Mouse (Mus musculus): Measurements from ENCODE around the gene Panx1.

Panx1 gene

GRCm38 (mm10) chr9:15045084-15045669, at the start of gene Panx1:
Gene Panx1 (minus strand): TSS chr9:15045478.
- peak; percentile 54 for DNase-seq (ENCODE audit: low spot score in 2 of 2)

GRCm38 (mm10) chr9:15068686-15069295, 23.5 kb upstream of the Panx1 start:
- peak; percentile 20 to 28 for DNase-seq (ENCODE audit: low spot score in 2 of 2)

GRCm38 (mm10) chr9:15067995-15068685, 22.9 kb upstream of the Panx1 start:
- no peak for DNase-seq (ENCODE audit: low spot score in 2 of 2)

GRCm38 (mm10) chr9:15064176-15064575, 18.9 kb upstream of the Panx1 start:
- no peak for DNase-seq (ENCODE audit: low spot score in 2 of 2)

- DNase-seq (ENCODE audit: low spot score in 2 of 2): no peak
These were observed 15.6 kb upstream of the Panx1 start for GRCm38 (mm10) chr9:15060847-15061246.

GRCm38 (mm10) chr9:15060026-15060425, 14.7 kb upstream of the Panx1 start:
- DNase-seq (ENCODE audit: low spot score in 2 of 2): no peak

- no peak for DNase-seq (ENCODE audit: low spot score in 2 of 2)
These were observed 462 bp upstream of the Panx1 start for GRCm38 (mm10) chr9:15045740-15046139.

- DNase-seq (ENCODE audit: low spot score in 2 of 2): peak in 1 of 2 experiments; percentile 23
These were observed 741 bp downstream of the Panx1 start for GRCm38 (mm10) chr9:15044391-15045083.

- DNase-seq (ENCODE audit: low spot score in 2 of 2): no peak
These were observed 3.7 kb downstream of the Panx1 start for GRCm38 (mm10) chr9:15041556-15041955.

- no peak for DNase-seq (ENCODE audit: low spot score in 2 of 2)
These were observed 5.4 kb downstream of the Panx1 start for GRCm38 (mm10) chr9:15039848-15040247.

- DNase-seq (ENCODE audit: low spot score in 2 of 2): no peak
These were observed 7.6 kb downstream of the Panx1 start for GRCm38 (mm10) chr9:15037704-15038103.

GRCm38 (mm10) chr9:15037237-15037636, 8.0 kb downstream of the Panx1 start:
- DNase-seq (ENCODE audit: low spot score in 2 of 2): no peak

- no peak for DNase-seq (ENCODE audit: low spot score in 2 of 2)
These were observed 8.5 kb downstream of the Panx1 start for GRCm38 (mm10) chr9:15036807-15037206.

GRCm38 (mm10) chr9:15036405-15036804, 8.9 kb downstream of the Panx1 start:
- DNase-seq (ENCODE audit: low spot score in 2 of 2): no peak

- DNase-seq (ENCODE audit: low spot score in 2 of 2): no peak
These were observed 9.3 kb downstream of the Panx1 start for GRCm38 (mm10) chr9:15035979-15036378.

GRCm38 (mm10) chr9:15034546-15035273, 10.6 kb downstream of the Panx1 start:
- DNase-seq (ENCODE audit: low spot score in 2 of 2): no peak

GRCm38 (mm10) chr9:15033568-15034160, 11.6 kb downstream of the Panx1 start:
- DNase-seq (ENCODE audit: low spot score in 2 of 2): no peak

GRCm38 (mm10) chr9:15032797-15033196, 12.5 kb downstream of the Panx1 start:
- no peak for DNase-seq (ENCODE audit: low spot score in 2 of 2)

GRCm38 (mm10) chr9:15030771-15031170, 14.5 kb downstream of the Panx1 start:
- no peak for DNase-seq (ENCODE audit: low spot score in 2 of 2)

- no peak for DNase-seq (ENCODE audit: low spot score in 2 of 2)
These were observed 16.1 kb downstream of the Panx1 start for GRCm38 (mm10) chr9:15029025-15029727.

GRCm38 (mm10) chr9:15027725-15028124, 17.6 kb downstream of the Panx1 start:
- DNase-seq (ENCODE audit: low spot score in 2 of 2): no peak

All from right cerebral cortex, postnatal 36 days (tissue).